Mouse (Mus musculus): Measurements from ENCODE around the gene Akap1. TPM values are rescaled to one million over a fixed set of nuclear protein-coding genes. Genes with fewer than 3 reads are reported as not detected.

Gene Akap1
- total and polyA plus RNA-seq, 2 experiments from 2014 or later: 54.0 to 125 TPM

DNA sequence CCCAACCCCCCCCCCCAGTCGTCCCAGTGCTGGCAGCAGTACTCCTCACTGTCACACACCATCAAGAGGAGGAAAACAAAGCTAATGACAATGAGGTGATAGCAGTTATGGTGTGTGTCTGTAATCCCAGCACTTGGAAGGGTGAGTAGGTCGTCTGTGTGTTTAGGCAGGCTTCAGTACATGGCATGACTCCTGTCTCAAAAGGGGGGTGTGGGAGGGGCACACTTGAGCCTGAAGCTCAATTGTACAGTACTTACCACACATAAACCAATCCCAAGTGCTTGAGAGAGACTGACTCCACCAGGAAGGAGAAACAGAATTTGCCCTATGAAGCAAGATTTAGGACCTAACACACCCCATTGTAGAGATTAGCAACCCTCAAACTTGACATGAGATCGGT is 3.3 kb downstream of the Akap1 start:
- Histone ChIP-seq H3K4me1 (ENCODE audit: control insufficient read depth, insufficient read depth) (peaks cover 37% of the 10 kb centered on the region), H3K9ac (replicated peaks; ENCODE audit: low read depth, low read length) (no peak overlapping the region), H3K27me3 (ENCODE audit: control insufficient read depth, insufficient read depth, low read length) (no peaks in the 10 kb centered on the region), H3K27ac (ENCODE audit: low read depth) (0 out of 2 replicates have a peak overlapping the region, but pooled peaks have one; percentile 22), H3K4me2 (ENCODE audit: low read depth, low read length) (peak overlapping the region; percentile 97), H3K36me3 (replicated peaks; ENCODE audit: control insufficient read depth, insufficient read depth, low read length) (no peaks in the 10 kb centered on the region), H3K9me3 (replicated peaks; ENCODE audit: control insufficient read depth, low read length) (no peaks in the 10 kb centered on the region), H3K4me3 (ENCODE audit: low read depth, low read length) (no peak overlapping the region)
- TF ChIP-seq CTCF (IDR thresholded peaks at IDR 0.05; ENCODE audit: low read depth) (no peak), EP300 (IDR thresholded peaks at IDR 0.05; ENCODE audit: low read depth) (no peak)
- DNase-seq (ENCODE audit: low spot score) (no peak), ATAC-seq (ENCODE audit: insufficient read depth, low read depth) (no peak)
- 33% methylated on average over 3 of the region's 3 CpGs for WGBS

DNA sequence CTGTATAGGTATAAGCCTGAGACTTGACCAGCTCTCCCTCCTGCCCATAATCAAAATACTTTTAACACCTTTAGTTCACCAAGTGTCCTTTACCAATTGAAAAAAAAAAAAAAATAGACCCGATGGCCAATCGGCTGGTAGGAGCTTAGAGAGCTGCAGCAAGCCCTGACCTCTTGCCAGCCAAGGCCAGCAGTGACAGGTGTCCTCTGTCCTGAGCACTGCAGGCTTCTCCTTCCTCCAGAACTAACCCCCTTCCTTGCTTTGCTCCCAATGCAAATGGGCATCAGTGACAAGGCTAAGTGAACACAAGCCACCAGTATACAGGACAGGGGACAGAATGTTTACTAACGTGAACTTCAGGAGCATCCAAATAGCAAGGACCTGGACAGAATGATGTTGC is 3.7 kb downstream of the Akap1 start:
- no peaks in the 10 kb centered on the region for H3K27me3 ChIP-seq (ENCODE audit: control insufficient read depth, insufficient read depth, low read length)
- peaks cover 41% of the 10 kb centered on the region for H3K4me1 ChIP-seq (ENCODE audit: control insufficient read depth, insufficient read depth)
- no peak for DNase-seq (ENCODE audit: low spot score)
- no peak for TF ChIP-seq CTCF (IDR thresholded peaks at IDR 0.05; ENCODE audit: low read depth)
- TF ChIP-seq EP300 (IDR thresholded peaks at IDR 0.05; ENCODE audit: low read depth): no peak
- no peak overlapping the region for H3K9ac ChIP-seq (replicated peaks; ENCODE audit: low read depth, low read length)
- WGBS: 62% methylated on average over 3 of the region's 3 CpGs
- H3K27ac ChIP-seq (ENCODE audit: low read depth): no peak overlapping the region
- H3K9me3 ChIP-seq (replicated peaks; ENCODE audit: control insufficient read depth, low read length): no peaks in the 10 kb centered on the region
- ATAC-seq (ENCODE audit: insufficient read depth, low read depth): no peak
- H3K36me3 ChIP-seq (replicated peaks; ENCODE audit: control insufficient read depth, insufficient read depth, low read length): no peaks in the 10 kb centered on the region
- no peak overlapping the region for H3K4me3 ChIP-seq (ENCODE audit: low read depth, low read length)
- peak overlapping the region; percentile 97; the same call in 1 of the 2 replicates for H3K4me2 ChIP-seq (ENCODE audit: low read depth, low read length)

DNA sequence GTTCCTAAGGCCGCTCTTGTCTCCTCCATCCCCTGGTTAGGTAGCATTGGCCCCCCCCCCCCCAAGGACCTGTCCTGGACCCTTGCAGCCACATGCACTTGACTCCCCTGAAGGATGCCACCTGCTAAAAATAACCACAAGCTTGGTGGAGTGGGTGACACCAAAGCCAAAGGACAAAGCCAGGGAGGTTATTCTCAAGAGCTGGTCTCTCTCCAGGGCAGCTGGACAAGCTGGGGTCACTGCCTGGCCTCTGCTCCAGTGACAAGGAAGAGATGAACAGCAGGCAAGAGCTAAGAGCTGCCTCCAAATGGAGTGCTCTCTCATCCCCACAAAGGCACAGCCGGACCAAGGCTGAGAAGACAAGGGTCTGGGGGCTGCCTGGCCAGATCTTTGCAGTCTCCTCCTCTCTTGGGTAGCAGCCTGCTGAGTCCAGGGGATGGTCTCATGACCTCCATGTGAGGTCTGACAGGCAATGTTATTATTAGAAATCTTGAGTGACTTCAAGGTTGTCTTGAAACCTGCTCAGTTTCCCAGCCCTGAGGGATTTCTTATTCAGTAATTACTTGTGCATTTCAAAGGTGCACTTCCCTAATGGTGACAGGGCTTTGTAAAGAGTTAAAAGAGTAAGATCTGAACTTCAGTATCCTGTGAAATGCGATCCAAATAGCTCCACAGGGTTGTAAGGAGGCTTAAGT is 6.9 kb downstream of the Akap1 start:
- 35% methylated on average over 3 of the region's 3 CpGs for WGBS
- ATAC-seq (ENCODE audit: insufficient read depth, low read depth) (peak; percentile 24; the same call in 1 of the 2 replicates), DNase-seq (ENCODE audit: low spot score) (no peak)
- no peaks in the 10 kb centered on the region for H3K36me3 ChIP-seq (replicated peaks; ENCODE audit: control insufficient read depth, insufficient read depth, low read length)
- H3K4me2 ChIP-seq (ENCODE audit: low read depth, low read length): peak overlapping the region; percentile 24; the same call in 1 of the 2 replicates
- H3K9me3 ChIP-seq (replicated peaks; ENCODE audit: control insufficient read depth, low read length): no peaks in the 10 kb centered on the region
- no peak overlapping the region for H3K9ac ChIP-seq (replicated peaks; ENCODE audit: low read depth, low read length)
- TF ChIP-seq CTCF (IDR thresholded peaks at IDR 0.05; ENCODE audit: low read depth) (no peak), EP300 (IDR thresholded peaks at IDR 0.05; ENCODE audit: low read depth) (no peak)
- no peak overlapping the region for H3K4me3 ChIP-seq (ENCODE audit: low read depth, low read length)
- H3K27ac ChIP-seq (ENCODE audit: low read depth): peak overlapping the region; percentile 91
- H3K4me1 ChIP-seq (ENCODE audit: control insufficient read depth, insufficient read depth): peaks cover 51% of the 10 kb centered on the region
- no peaks in the 10 kb centered on the region for H3K27me3 ChIP-seq (ENCODE audit: control insufficient read depth, insufficient read depth, low read length)

DNA sequence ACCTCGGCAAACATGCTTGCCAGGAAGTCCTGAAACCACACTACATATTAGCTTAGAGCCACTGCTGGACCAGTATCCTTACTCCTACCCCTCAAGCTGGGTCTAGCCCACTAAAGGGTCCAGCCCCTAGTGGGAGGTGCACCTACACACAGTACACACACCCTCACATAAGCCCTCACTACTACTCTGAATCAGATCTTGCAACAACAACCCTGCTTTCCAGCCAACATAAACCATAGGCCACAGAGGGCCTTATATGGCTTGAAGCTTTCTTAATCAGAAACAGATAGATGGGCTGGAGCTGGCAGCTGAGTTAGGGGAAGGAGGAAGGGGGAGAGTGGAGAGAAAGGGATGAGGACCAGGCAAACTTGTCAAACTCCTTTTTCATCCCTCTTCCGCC is 8.0 kb downstream of the Akap1 start:
- H3K4me2 ChIP-seq (ENCODE audit: low read depth, low read length): peak overlapping the region; percentile 13; the same call in 1 of the 2 replicates
- DNase-seq (ENCODE audit: low spot score) (no peak), ATAC-seq (ENCODE audit: insufficient read depth, low read depth) (0 out of 2 replicates have a peak, but pooled peaks have one; percentile 21)
- TF ChIP-seq CTCF (IDR thresholded peaks at IDR 0.05; ENCODE audit: low read depth) (no peak), EP300 (IDR thresholded peaks at IDR 0.05; ENCODE audit: low read depth) (no peak)
- H3K4me1 ChIP-seq (ENCODE audit: control insufficient read depth, insufficient read depth): peaks cover 44% of the 10 kb centered on the region
- no peak overlapping the region for H3K9ac ChIP-seq (replicated peaks; ENCODE audit: low read depth, low read length)
- no peaks in the 10 kb centered on the region for H3K27me3 ChIP-seq (ENCODE audit: control insufficient read depth, insufficient read depth, low read length)
- 33% methylated on average over 2 of the region's 2 CpGs for WGBS
- H3K9me3 ChIP-seq (replicated peaks; ENCODE audit: control insufficient read depth, low read length): no peaks in the 10 kb centered on the region
- peak overlapping the region; percentile 91 for H3K27ac ChIP-seq (ENCODE audit: low read depth)
- no peak overlapping the region for H3K4me3 ChIP-seq (ENCODE audit: low read depth, low read length)
- no peaks in the 10 kb centered on the region for H3K36me3 ChIP-seq (replicated peaks; ENCODE audit: control insufficient read depth, insufficient read depth, low read length)

DNA sequence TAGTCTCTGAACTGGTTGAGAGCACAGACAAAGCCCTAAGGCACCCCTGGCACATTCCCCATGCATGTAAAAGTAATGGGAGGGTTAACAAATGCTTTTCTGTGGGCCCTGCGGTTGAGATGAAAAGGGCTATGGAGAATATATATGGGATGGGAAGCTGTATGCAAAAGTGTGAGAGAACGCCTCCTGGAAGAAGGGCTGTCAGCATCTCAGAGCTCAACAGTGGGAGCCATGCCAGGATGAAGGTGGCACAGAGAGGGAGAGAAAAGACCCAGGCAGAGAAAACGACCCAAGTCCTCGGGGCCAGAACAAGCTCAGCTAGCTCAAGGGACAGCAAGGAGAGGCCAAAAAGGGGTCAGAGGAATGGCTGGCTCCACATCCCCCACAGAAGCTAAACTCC is 8.6 kb downstream of the Akap1 start:
- TF ChIP-seq EP300 (IDR thresholded peaks at IDR 0.05; ENCODE audit: low read depth) (no peak), CTCF (IDR thresholded peaks at IDR 0.05; ENCODE audit: low read depth) (no peak)
- Histone ChIP-seq H3K9me3 (replicated peaks; ENCODE audit: control insufficient read depth, low read length) (no peaks in the 10 kb centered on the region), H3K4me2 (ENCODE audit: low read depth, low read length) (peak overlapping the region; percentile 13; the same call in 1 of the 2 replicates), H3K27me3 (ENCODE audit: control insufficient read depth, insufficient read depth, low read length) (no peaks in the 10 kb centered on the region), H3K27ac (ENCODE audit: low read depth) (peak overlapping the region; percentile 91), H3K36me3 (replicated peaks; ENCODE audit: control insufficient read depth, insufficient read depth, low read length) (no peaks in the 10 kb centered on the region), H3K9ac (replicated peaks; ENCODE audit: low read depth, low read length) (no peak overlapping the region), H3K4me3 (ENCODE audit: low read depth, low read length) (no peak overlapping the region), H3K4me1 (ENCODE audit: control insufficient read depth, insufficient read depth) (peaks cover 44% of the 10 kb centered on the region)
- ATAC-seq (ENCODE audit: insufficient read depth, low read depth): no peak
- 26% methylated on average over 4 of the region's 4 CpGs for WGBS
- no peak for DNase-seq (ENCODE audit: low spot score)

Data from heart, postnatal 0 days (tissue).